Mouse (Mus musculus) effector memory CD4-positive, alpha-beta T cell, adult 7 months (primary cell): Measurements from ENCODE around the gene Fam198a. TPM values are rescaled to one million over a fixed set of nuclear protein-coding genes. Genes with fewer than 3 reads are reported as not detected.

Experiments
- polyA plus RNA-seq: library from polyadenylated mRNA; unstranded; fragments of 100-300 nt; shearing (Covaris generic); gene quantifications from one replicate; pipeline ENCODE4 v1.2.1, GENCODE M21; 2017

Fam198a gene
- polyA plus RNA-seq, result not detected

GRCm38 (mm10) chr9:121950418-121951113 lies at the start of gene Fam198a:
TSS of gene Fam198a (plus strand) at chr9:121950988.

DNA sequence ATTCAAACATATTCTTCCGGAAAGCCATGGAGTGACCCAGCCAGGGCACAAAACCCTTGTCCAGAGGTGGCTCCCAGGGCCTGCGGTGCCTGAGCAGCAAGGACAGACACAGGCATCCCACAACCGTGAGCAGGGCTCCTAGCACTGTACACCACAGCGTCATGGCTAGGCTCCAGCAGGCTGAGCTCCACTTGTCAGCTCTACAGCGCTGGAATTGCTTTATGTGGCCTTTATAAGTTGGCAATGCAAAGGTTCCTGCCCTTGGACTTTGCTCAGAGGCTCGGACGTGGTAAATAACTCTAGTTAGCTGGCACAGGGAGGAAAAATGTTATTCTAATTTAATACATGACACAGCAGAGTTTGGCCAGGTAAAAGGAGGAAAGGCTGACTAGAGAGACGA lies 34.7 kb upstream of the Fam198a start, which contains the start of gene Cyp8b1:
Gene Cyp8b1, minus strand, starts transcription at position 204 of the 400 bp plus-strand sequence.

DNA sequence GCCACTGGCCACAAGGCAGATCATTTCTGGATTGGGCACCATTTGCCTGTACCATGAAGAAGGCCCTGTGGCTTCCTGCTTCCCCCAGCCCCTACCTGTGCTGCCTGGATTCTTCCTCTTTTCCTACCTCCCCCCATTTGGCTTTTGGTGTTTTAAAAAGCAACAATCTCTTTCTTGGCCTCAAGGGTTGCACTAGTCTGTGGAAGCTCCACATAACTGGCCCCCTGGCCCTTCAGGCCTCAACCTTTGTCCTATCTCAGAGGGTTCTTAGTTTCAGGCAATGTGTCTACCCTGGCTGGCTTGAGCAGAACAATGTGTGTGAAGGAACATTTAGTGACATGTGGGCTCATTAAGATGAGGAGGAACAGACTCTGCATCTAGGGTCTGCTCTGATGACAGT lies 46.2 kb downstream of the Fam198a start, which contains the start of gene Pomgnt2:
Gene Pomgnt2, minus strand, starts transcription at position 101 of the 400 bp plus-strand sequence.

Other genes starting within 250 kb of the Fam198a start
- 18.2 TPM for gene Sec22c, start 245.5 kb upstream of the Fam198a start, polyA plus RNA-seq
- 14.7 TPM for gene Ss18l2, start 240.7 kb upstream of the Fam198a start, polyA plus RNA-seq
- 138 TPM for gene Nktr, start 231.8 kb upstream of the Fam198a start, polyA plus RNA-seq
- gene Zfp651, start 191.7 kb upstream of the Fam198a start, polyA plus RNA-seq, result 0.17 TPM
- not detected for gene Klhl40, start 173.4 kb upstream of the Fam198a start, polyA plus RNA-seq
- gene Hhatl, start 158.5 kb upstream of the Fam198a start, polyA plus RNA-seq, result 0.22 TPM
- gene Ccdc13, start 111.5 kb upstream of the Fam198a start, polyA plus RNA-seq, result not detected
- gene Higd1a, start 92.6 kb upstream of the Fam198a start, polyA plus RNA-seq, result 110 TPM
- not detected for gene Ackr2, start 52.6 kb upstream of the Fam198a start, polyA plus RNA-seq
- gene Cyp8b1, start 34.7 kb upstream of the Fam198a start, polyA plus RNA-seq, result 0.39 TPM
- gene Pomgnt2, start 46.1 kb downstream of the Fam198a start, polyA plus RNA-seq, result not detected
- gene Snrk, start 166.3 kb downstream of the Fam198a start, polyA plus RNA-seq, result 86.2 TPM